Mouse (Mus musculus) heart, embryonic 10.5 days (tissue): ENCODE measurements around the gene Fam193a. TPM values are rescaled to one million over a fixed set of nuclear protein-coding genes. Genes with fewer than 3 reads are reported as not detected.
A peak's percentile ranks its signal among the peaks of the same experiment; 100 is the strongest.

Experiments used
- DNase-seq: peaks from one replicate; pipeline ENCODE4 v3.0.0-alpha.2; 2017; ENCODE audit warnings: low spot score
- H3K27ac ChIP-seq: fragments of 300-500 bp; sonication (generic); 2 replicates; pipeline ENCODE4 v1.5.1; 2016; ENCODE audit warnings: mild to moderate bottlenecking
- H3K27me3 ChIP-seq: fragments of 300-500 bp; sonication (generic); 2 replicates; pipeline ENCODE4 v1.6.1; 2016; ENCODE audit warnings: mild to moderate bottlenecking; ENCODE audit not compliant: poor library complexity, insufficient read depth, severe bottlenecking
- H3K36me3 ChIP-seq: fragments of 300-500 bp; sonication (generic); 2 replicates; pipeline ENCODE4 v1.6.1; 2016; ENCODE audit warnings: mild to moderate bottlenecking, moderate library complexity
- H3K4me1 ChIP-seq: fragments of 300-500 bp; sonication (generic); 2 replicates; pipeline ENCODE4 v1.6.1; 2016; ENCODE audit warnings: mild to moderate bottlenecking
- H3K4me3 ChIP-seq: fragments of 300-500 bp; sonication (generic); 2 replicates; pipeline ENCODE4 v1.5.1; 2016; ENCODE audit warnings: mild to moderate bottlenecking, moderate library complexity
- H3K9me3 ChIP-seq: fragments of 300-500 bp; sonication (generic); 2 replicates; pipeline ENCODE4 v1.6.1; 2016; ENCODE audit warnings: mild to moderate bottlenecking, moderate library complexity
- WGBS: fragments of 180-500 bp; shearing (Covaris S2); methylation state at CpG from one replicate; pipeline ENCODE4 v1.1.7; 2016; 5-methylcytosine and 5-hydroxymethylcytosine counted together
- polyA plus RNA-seq: library from polyadenylated mRNA; unstranded; fragments of >200 nt; fragmentation: Nextera tagmentation; extraction: Ambion mirVana; gene quantifications from 2 replicates; pipeline ENCODE4 v1.2.1, GENCODE M21; 2016

Fam193a gene
- polyA plus RNA-seq, 1 experiment from 2014 or later, result 11.4 TPM

GRCm38 (mm10) chr5:34488741-34489417, 119.1 kb downstream of the Fam193a start:
- no peaks in the 10 kb centered on the region for H3K4me1 ChIP-seq
- no peaks in the 10 kb centered on the region for H3K9me3 ChIP-seq
- H3K27me3 ChIP-seq, result no peaks in the 10 kb centered on the region
- H3K27ac ChIP-seq, result no peak overlapping the region
- H3K36me3 ChIP-seq, result peaks cover 30% of the 10 kb centered on the region
- H3K4me3 ChIP-seq, result no peak overlapping the region
- DNase-seq, result no peak
- 80% methylated on average over 6 of the region's 6 CpGs for WGBS

DNA sequence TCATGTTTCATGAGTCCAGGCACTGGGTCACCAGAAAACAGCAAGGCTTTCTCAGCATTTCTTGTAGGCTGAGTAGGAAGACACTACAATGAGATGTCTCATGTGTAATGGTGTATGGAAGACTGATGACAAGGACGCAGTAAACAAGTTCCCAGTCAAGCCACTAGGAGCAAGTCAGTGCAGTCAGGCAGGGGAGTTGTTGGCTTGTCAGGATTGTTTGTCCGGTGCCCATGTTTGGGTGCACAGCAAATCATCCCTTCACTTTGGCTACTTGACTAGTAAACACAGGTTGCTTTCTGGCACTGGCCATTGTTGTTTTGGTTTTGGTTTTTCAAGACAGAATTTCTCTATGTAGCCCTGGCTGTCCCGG, 119.7 kb downstream of the Fam193a start:
- Histone ChIP-seq H3K27ac (no peak overlapping the region), H3K36me3 (peaks cover 27% of the 10 kb centered on the region), H3K9me3 (no peaks in the 10 kb centered on the region), H3K4me1 (no peaks in the 10 kb centered on the region), H3K4me3 (no peak overlapping the region), H3K27me3 (no peaks in the 10 kb centered on the region)
- DNase-seq, result no peak
- 85% methylated on average over 3 of the region's 3 CpGs for WGBS

GRCm38 (mm10) chr5:34496745-34497144, 127.0 kb downstream of the Fam193a start:
- 79% methylated on average over 6 of the region's 6 CpGs for WGBS
- DNase-seq, result no peak

DNA sequence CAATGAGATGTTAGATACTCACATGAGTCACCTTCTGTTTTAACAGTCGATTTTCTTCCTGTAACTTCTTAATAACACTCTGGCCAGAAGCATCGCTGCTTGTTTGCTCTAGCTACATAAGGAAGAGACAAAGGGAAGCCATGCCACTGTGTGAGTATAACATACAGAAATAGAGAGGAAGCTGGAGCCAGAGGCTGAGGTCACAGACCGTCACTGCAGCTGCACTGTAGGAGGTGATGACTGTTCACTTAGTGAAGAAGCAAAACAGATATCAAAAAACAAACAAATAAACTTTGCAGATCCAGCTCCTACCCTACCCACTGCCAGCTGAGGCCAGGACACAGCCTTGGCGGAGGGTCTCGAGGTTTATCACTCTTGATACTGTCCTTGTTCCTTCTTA, 131.2 kb downstream of the Fam193a start:
- Histone ChIP-seq H3K4me3 (no peak overlapping the region), H3K36me3 (peaks cover 22% of the 10 kb centered on the region; the same call in 1 of the 2 replicates), H3K27ac (no peak overlapping the region), H3K4me1 (peaks cover 8% of the 10 kb centered on the region; the same call in 1 of the 2 replicates), H3K9me3 (no peaks in the 10 kb centered on the region), H3K27me3 (no peaks in the 10 kb centered on the region)
- DNase-seq, result no peak
- WGBS, result 57% methylated on average over 5 of the region's 5 CpGs

More at GRCm38 (mm10) chr5:34496745-34497144, 127.0 kb downstream of the Fam193a start:
- Histone ChIP-seq H3K27me3 (no peaks in the 10 kb centered on the region), H3K4me1 (peaks cover 6% of the 10 kb centered on the region; the same call in 1 of the 2 replicates), H3K4me3 (no peak overlapping the region), H3K27ac (no peak overlapping the region), H3K36me3 (peaks cover 12% of the 10 kb centered on the region; the same call in 1 of the 2 replicates), H3K9me3 (no peaks in the 10 kb centered on the region)

GRCm38 (mm10) chr5:34501588-34501987, 131.9 kb downstream of the Fam193a start:
- no peak overlapping the region for H3K27ac ChIP-seq
- DNase-seq, result no peak
- H3K4me3 ChIP-seq, result no peak overlapping the region
- WGBS, result 82% methylated on average over 3 of the region's 3 CpGs
- no peaks in the 10 kb centered on the region for H3K27me3 ChIP-seq
- H3K4me1 ChIP-seq, result 0 out of 2 replicates have a peak, but pooled peaks cover 5% of the 10 kb centered on the region
- peaks cover 15% of the 10 kb centered on the region; the same call in 1 of the 2 replicates for H3K36me3 ChIP-seq
- no peaks in the 10 kb centered on the region for H3K9me3 ChIP-seq

- Histone ChIP-seq H3K27me3 (no peaks in the 10 kb centered on the region), H3K4me3 (no peak overlapping the region), H3K36me3 (peaks cover 13% of the 10 kb centered on the region; the same call in 1 of the 2 replicates), H3K4me1 (0 out of 2 replicates have a peak, but pooled peaks cover 2% of the 10 kb centered on the region), H3K27ac (no peak overlapping the region), H3K9me3 (no peaks in the 10 kb centered on the region)
- WGBS, result 94% methylated on average over 1 of the region's 1 CpGs
- DNase-seq, result no peak
Measured at GRCm38 (mm10) chr5:34502411-34502810, 132.7 kb downstream of the Fam193a start.

DNA sequence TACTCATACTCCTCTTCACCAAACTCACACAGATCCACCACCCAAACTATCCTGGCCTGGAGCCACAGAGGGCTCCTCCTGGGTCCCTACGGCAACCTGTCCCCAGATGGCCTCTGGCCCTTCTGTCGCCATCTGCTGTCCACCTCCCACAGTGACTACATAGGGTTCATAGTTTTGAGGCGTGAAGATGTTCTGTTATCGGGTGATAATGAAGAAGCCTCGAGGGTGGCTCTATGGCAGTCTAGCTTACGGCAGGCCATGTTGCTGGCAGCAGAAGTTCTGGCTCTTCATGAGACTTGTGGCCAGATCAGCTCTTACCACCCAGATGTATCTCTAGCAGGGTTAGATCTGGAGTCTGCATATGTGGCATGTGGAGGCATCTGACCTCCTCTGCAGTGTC, 133.1 kb downstream of the Fam193a start:
- H3K9me3 ChIP-seq, result no peaks in the 10 kb centered on the region
- peaks cover 13% of the 10 kb centered on the region; the same call in 1 of the 2 replicates for H3K36me3 ChIP-seq
- DNase-seq, result no peak
- no peaks in the 10 kb centered on the region for H3K27me3 ChIP-seq
- 63% methylated on average over 6 of the region's 6 CpGs for WGBS
- no peak overlapping the region for H3K27ac ChIP-seq
- 0 out of 2 replicates have a peak, but pooled peaks cover 2% of the 10 kb centered on the region for H3K4me1 ChIP-seq
- H3K4me3 ChIP-seq, result no peak overlapping the region

- Histone ChIP-seq H3K4me3 (no peak overlapping the region), H3K27me3 (peaks cover 13% of the 10 kb centered on the region), H3K4me1 (peaks cover 21% of the 10 kb centered on the region), H3K36me3 (no peaks in the 10 kb centered on the region), H3K27ac (no peak overlapping the region), H3K9me3 (no peaks in the 10 kb centered on the region)
- no peak for DNase-seq
- WGBS, result 84% methylated on average over 3 of the region's 3 CpGs
Measured at GRCm38 (mm10) chr5:34512486-34512885, 142.8 kb downstream of the Fam193a start.

DNA sequence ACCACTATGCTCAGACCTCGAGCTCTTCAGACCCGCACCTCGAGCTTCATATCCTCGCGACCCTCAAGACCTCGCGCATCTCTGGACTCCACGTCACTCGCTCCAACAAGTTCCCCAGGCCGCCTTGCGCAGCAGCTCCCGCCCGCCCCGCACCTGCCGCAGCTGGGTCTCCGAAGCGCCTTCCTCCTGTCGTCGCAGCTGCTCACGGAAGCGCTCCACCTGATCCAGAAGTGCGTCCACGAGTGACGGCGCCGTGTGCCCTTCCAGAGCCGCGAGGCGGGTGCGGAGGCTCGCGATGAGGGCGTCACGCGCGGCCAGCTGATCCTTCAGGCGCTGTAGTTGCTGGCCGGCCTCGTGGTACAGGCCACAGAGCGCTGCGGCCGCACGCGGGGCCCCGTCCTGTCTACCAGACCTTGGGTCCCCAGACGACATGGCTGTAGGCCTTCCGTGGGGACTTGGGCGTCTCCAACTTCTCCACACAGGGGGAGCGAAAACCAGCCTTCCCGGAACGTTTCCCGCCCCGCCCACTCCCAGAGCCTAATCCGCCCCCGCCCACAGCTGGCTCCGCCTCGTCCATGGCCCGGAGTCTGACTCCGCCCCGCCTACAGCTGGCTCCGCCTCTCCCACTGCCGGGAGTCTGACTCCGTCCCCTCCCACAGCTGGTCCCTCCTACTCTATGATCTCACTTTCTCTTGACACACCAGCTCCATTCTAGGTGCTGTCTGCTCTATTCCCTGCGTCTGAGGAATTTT, 143.9 kb downstream of the Fam193a start, which contains the start of gene Tnip2:
Tnip2 (minus strand) TSS at position 526 of the 752 bp plus-strand sequence.
- under 1% methylated on average over 64 of the region's 64 CpGs for WGBS
- Histone ChIP-seq H3K27ac (peak within 1 kb of the TSS; percentile 88), H3K4me1 (peaks cover 21% of the 10 kb centered on the region), H3K4me3 (peak within 1 kb of the TSS; percentile 82), H3K36me3 (no peaks in the 10 kb centered on the region), H3K27me3 (peaks cover 13% of the 10 kb centered on the region), H3K9me3 (no peaks in the 10 kb centered on the region)
- peak; percentile 98 for DNase-seq

DNA sequence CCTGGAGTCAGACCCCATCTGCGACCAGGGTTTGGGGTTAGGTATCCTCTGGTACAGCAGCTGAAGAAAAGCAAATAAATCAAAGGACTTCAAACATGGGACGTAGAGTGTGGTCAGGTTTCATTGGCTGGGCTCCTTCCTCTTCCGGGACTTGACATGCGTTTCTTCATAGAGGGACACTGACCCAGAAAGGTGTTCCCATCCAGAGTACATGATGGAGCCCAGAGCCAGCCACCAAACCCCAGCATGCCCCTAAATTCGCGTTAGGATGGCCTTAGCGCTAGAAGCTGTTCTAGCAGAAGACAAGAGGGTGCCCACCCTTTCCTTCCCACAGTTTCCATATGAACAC, 144.5 kb downstream of the Fam193a start:
- Histone ChIP-seq H3K4me3 (peak overlapping the region; percentile 82), H3K27ac (peak overlapping the region; percentile 88), H3K36me3 (no peaks in the 10 kb centered on the region), H3K4me1 (peaks cover 21% of the 10 kb centered on the region), H3K9me3 (no peaks in the 10 kb centered on the region), H3K27me3 (peaks cover 13% of the 10 kb centered on the region)
- DNase-seq, result no peak
- WGBS, result 21% methylated on average over 7 of the region's 7 CpGs

DNA sequence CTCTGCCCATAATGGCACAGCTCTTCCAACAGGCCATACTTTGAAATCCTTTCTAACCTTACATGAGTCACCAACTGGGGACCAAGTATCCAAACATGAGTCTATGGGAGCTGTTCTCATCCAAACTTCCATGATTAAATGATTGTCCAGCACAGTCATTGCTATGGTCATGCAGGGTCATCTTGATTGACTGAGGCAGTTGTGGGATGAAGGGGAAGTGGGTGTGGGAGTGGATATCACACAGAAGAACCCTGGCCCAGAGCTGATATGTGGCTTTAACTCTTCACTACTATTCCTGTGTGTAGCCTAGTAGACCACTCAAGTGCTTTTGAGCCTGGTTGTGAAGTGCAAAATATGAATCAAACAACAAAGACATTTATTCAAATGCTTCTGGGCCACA, 145.4 kb downstream of the Fam193a start:
- Histone ChIP-seq H3K27ac (no peak overlapping the region), H3K4me3 (no peak overlapping the region), H3K27me3 (peaks cover 13% of the 10 kb centered on the region), H3K4me1 (peaks cover 27% of the 10 kb centered on the region), H3K9me3 (no peaks in the 10 kb centered on the region), H3K36me3 (no peaks in the 10 kb centered on the region)
- no peak for DNase-seq

DNA sequence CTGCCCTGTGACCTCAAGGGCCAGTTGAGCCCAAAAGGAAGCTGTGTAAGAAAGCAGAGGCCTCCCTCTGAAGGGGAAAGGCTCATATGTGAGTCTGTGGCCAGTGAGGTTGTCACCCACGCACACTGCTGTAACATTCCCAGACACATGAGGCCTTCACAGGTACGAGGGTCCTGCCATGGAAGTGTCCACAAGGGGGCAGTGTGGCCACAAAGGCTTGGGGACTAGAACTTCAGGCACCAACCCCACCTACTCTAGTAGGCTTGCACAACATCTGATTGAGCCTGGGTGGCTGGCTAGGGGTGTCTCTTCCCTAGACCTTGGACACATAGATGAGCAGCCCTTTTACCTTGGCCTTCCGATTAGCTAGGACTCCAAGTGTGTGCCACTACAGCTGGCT, 148.2 kb downstream of the Fam193a start:
- Histone ChIP-seq H3K36me3 (no peaks in the 10 kb centered on the region), H3K27me3 (0 out of 2 replicates have a peak, but pooled peaks cover 4% of the 10 kb centered on the region), H3K4me3 (no peak overlapping the region), H3K27ac (no peak overlapping the region), H3K9me3 (no peaks in the 10 kb centered on the region), H3K4me1 (peaks cover 42% of the 10 kb centered on the region)
- DNase-seq, result peak; percentile 85
- WGBS, result 28% methylated on average over 3 of the region's 3 CpGs

DNA sequence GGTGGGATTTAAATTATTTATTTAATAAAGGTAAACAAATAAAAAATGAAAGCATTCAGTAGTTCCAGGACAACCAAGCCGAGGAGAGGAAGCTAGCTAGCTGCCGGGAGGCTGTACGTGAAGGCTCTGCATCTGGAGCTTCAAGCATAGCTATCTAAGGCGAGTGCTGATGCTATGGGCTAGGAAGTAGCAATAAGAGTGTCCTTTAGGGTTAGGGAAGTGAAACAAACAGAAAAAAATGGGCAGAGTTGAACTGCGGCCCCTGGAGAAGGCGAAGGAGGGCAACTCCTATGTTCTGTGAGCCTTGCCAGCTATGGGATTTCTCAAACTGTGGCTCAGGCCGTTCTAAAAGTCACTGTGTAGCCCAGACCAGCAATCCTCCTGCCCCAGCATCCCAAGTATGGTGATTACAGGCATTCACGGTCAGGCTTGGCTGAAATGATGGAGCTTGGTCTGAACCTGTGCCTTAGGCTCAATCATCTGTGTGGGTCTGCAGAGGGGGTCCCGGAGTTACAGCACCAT, 149.7 kb downstream of the Fam193a start:
- no peaks in the 10 kb centered on the region for H3K36me3 ChIP-seq
- peaks cover 27% of the 10 kb centered on the region for H3K4me1 ChIP-seq
- no peak overlapping the region for H3K27ac ChIP-seq
- no peak for DNase-seq
- H3K27me3 ChIP-seq, result peaks cover 11% of the 10 kb centered on the region; the same call in 1 of the 2 replicates
- WGBS, result 81% methylated on average over 9 of the region's 9 CpGs
- no peak overlapping the region for H3K4me3 ChIP-seq
- H3K9me3 ChIP-seq, result no peaks in the 10 kb centered on the region
